Mouse (Mus musculus) layer of hippocampus, adult 2 months (tissue): ENCODE measurements around the gene 1700021F07Rik. TPM values are rescaled to one million over a fixed set of nuclear protein-coding genes. Genes with fewer than 3 reads are reported as not detected.

ENCODE experiments used
- DNase-seq, 2 experiments: peaks; one replicate each; pipeline ENCODE4 v3.0.0; 2022; ENCODE audit warnings: low spot score in 2 of 2
- H3K27ac ChIP-seq: fragments of 200-600 bp; 2 replicates; pipeline ENCODE4 v1.8.1; 2022
- H3K4me3 ChIP-seq: fragments of 200-600 bp; 2 replicates; pipeline ENCODE4 v1.8.1; 2022; ENCODE audit warnings: mild to moderate bottlenecking
- CTCF ChIP-seq: fragments of 200-600 bp; conservative IDR thresholded peaks from 2 replicates; pipeline ENCODE4 v1.8.1; 2022; ENCODE audit warnings: antibody characterized with exemption, mild to moderate bottlenecking, moderate library complexity
- total RNA-seq, 2 experiments: library from RNA; stranded (reverse); gene quantifications; 2 replicates each; pipeline ENCODE4 v1.2.3; 2021

1700021F07Rik gene
- total RNA-seq, 2 experiments from 2014 or later = not detected

GRCm38 (mm10) chr2:173541748-173542147, 19.4 kb downstream of the 1700021F07Rik start:
- TF ChIP-seq CTCF = no peak
- no peak overlapping the region for H3K27ac ChIP-seq
- DNase-seq = no peak
- H3K4me3 ChIP-seq = no peak overlapping the region

GRCm38 (mm10) chr2:173542716-173543115, 20.3 kb downstream of the 1700021F07Rik start:
- DNase-seq = no peak
- no peak for TF ChIP-seq CTCF
- Histone ChIP-seq H3K27ac (no peak overlapping the region), H3K4me3 (no peak overlapping the region)

DNA sequence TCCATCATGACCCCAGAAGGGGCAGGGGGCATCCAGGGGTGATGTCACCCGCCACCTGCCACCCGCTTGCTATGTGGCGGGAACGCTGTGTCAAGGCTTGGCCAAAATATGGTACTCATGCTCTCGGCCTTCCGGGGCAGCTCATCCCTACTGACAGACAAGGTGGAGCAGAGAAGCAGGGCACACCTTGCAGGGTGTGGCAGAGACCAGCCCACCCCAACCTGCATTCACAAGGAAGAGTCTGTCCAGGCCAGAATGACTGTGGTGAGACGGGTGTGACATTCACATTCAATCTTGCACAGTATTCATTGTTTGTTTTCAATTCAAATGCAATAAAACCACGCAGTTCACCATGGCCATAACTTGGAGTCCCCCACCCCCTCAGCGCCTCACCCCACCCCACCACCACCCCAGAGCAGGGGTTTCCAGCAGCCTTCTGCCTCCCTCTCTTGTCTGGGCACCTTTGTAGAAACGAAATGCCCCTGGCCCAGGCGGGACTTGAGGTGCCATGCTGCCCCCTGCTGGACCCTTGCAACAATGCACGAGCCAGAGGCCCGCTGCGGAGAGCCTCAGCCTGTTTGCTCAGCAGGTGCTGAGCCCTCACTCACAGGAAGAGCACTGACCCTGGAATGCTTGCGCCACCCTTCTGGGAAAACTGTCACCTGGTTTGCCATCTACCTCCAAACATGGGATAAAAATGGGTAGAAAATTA, 23.8 kb downstream of the 1700021F07Rik start:
- H3K4me3 ChIP-seq = no peak overlapping the region
- DNase-seq = peak; percentile 67 to 84
- no peak overlapping the region for H3K27ac ChIP-seq
- TF ChIP-seq CTCF = peak; percentile 89

- no peak for DNase-seq
- Histone ChIP-seq H3K27ac (no peak overlapping the region), H3K4me3 (no peak overlapping the region)
- no peak for TF ChIP-seq CTCF
Measured at GRCm38 (mm10) chr2:173549236-173549635, 26.9 kb downstream of the 1700021F07Rik start.

DNA sequence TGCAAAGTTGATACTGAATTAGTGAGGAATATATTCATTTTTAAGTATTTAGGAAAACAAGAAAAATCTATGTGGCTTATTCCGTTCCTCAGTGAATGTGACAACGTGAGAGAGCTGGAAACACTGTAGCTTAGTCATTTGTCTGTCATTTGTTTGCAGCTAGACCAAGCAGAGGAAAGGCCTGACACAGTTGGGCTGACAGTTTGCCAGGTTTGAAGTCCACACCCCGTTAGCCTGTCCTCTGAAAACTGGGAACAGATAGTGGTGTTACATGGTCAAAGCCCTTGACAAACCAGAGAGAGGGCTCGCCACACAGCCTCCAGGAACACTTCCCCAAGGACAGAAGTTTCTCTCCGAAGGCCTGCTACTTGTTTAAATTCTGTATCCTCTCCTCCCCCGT, 28.3 kb downstream of the 1700021F07Rik start:
- no peak overlapping the region for H3K4me3 ChIP-seq
- TF ChIP-seq CTCF = no peak
- no peak overlapping the region for H3K27ac ChIP-seq
- DNase-seq = no peak

- no peak for DNase-seq
- TF ChIP-seq CTCF = peak; percentile 61
- no peak overlapping the region for H3K27ac ChIP-seq
- no peak overlapping the region for H3K4me3 ChIP-seq
Measured at GRCm38 (mm10) chr2:173553863-173554262, 31.5 kb downstream of the 1700021F07Rik start.

DNA sequence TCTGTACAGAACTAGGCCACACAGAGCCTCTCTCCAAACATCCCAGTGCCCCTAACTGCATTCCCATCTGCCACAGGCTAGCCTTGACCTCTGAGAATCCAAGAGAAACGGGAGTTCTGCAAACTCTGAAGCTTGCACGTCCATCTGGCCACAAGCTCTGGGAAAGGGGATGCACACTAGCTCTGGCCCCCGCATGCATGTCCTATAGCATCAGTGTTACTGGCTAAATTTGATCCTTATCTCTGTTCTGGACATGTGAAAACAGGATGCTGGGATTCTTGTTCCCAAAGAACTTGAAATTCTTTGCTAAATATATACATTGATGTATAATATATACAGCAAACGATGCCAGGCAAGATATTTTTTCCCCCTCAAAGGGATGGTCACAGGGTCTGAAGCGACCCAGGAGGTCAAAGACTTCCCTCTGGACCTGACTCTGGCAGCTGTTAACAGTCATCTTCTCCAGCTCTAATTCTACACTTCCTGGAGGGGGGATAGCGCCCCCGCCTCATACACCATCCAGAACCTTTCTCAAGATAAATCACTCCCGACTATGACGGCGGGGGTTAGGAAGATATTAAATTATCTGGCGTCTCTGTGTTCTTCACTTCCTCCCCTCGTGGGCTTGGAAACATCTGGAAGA, 36.5 kb downstream of the 1700021F07Rik start:
- TF ChIP-seq CTCF = no peak
- Histone ChIP-seq H3K27ac (no peak overlapping the region), H3K4me3 (no peak overlapping the region)
- DNase-seq = no peak

DNA sequence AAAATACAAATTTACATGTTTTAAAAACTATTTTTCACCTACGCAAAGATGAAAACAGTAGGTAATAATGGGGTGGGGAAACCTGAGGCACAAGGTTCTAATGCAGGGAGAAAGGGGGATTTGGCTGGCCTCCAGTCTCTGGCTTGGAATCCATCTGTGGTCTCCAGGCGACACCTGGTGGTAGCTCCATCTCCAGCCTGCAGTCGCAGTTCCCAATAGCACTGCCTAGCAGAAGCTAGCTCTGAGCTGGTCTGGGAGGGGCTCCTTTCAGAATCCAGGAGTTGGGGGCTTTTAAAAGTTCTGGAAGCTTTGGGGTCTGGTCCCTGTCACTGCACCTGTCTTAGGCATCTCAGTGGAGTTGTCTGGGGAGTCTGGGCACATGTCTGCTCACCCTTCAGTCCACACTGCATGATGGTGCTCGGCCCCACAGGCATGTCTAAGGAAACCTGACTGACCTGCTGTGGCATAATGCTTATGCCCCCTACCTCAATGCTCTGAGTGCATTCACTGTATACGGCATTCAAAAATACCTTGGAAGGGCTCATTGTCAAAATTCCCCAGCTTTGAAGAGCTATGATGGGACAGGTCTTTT, 39.6 kb downstream of the 1700021F07Rik start:
- no peak overlapping the region for H3K27ac ChIP-seq
- H3K4me3 ChIP-seq = no peak overlapping the region
- peak; percentile 96 for TF ChIP-seq CTCF
- peak; percentile 41 to 74 for DNase-seq

DNA sequence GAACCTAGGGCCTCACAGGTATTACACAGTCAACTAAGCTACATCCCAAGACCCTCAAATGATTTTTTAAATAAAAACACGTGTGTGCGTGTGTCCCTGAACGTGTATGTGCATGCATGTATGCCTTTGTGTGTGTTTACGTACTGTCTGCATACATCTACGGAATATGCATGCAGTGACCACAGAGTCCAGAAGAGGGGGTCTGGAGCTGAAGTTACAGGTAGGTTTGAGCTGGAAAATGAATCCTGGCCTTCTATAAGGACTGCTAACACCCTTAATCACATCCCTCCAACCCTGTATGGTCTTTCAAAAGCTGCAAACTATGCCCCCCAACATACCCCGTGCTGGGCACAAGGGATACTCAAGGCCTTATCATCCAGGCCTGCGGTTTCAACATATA, 41.0 kb downstream of the 1700021F07Rik start:
- Histone ChIP-seq H3K27ac (no peak overlapping the region), H3K4me3 (no peak overlapping the region)
- peak; percentile 69 for TF ChIP-seq CTCF
- DNase-seq = no peak

DNA sequence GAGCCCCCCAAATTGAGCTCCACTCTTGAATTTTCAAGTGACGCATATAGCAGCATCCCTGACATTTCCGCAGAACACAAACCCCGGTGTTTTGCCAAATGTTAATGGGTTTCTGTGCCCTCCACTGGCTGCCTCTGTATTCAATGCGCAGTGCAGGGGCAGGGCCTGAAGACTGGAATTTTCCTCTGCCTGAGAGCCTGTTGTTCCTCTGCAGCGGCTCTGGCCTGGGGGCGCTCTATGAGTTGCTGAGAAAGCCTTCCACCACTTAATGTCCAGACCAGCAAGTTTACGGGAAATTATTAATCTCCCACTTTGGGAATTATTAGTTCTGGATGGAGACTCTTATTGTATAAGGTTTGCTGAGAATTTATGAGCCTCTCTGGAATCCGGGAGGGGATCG, 41.8 kb downstream of the 1700021F07Rik start:
- H3K4me3 ChIP-seq = no peak overlapping the region
- H3K27ac ChIP-seq = no peak overlapping the region
- peak; percentile 41 for TF ChIP-seq CTCF
- DNase-seq = no peak

Other genes starting within 250 kb of the 1700021F07Rik start
- 10 to 100 TPM; 20.4 to 24.0 TPM for gene Pmepa1, start 246.1 kb upstream of the 1700021F07Rik start, total RNA-seq
- gene Ankrd60, start 55.8 kb downstream of the 1700021F07Rik start, total RNA-seq = not detected
- 10 to 100 TPM; 23.9 to 28.3 TPM for gene Rab22a, start 137.2 kb downstream of the 1700021F07Rik start, total RNA-seq
- not detected for gene 1700010B08Rik, start 196.8 kb downstream of the 1700021F07Rik start, total RNA-seq
- 100 to 1,000 TPM; 112 to 113 TPM for gene Vapb, start 214.9 kb downstream of the 1700021F07Rik start, total RNA-seq